Mouse (Mus musculus): ENCODE results near the gene Dnajc24.

- no peak for TF ChIP-seq CHD2 (IDR thresholded peaks at IDR 0.05; ENCODE audit: low read length)
- no peak for TF ChIP-seq CTCF (IDR thresholded peaks at IDR 0.05 in 2 of 3, conservative IDR thresholded peaks at IDR 0.05 in 1 of 3; ENCODE audit: control insufficient read depth in 1 of 3, insufficient read depth in 1 of 3, low read depth in 2 of 3, low read length in 3 of 3, poor library complexity in 1 of 3, severe bottlenecking in 1 of 3)
These were observed 16.2 kb downstream of the Dnajc24 start for GRCm38 (mm10) chr2:105987131-105987530.
